Mouse (Mus musculus) CD4-positive, CD25-positive, alpha-beta regulatory T cell, adult 4 months (primary cell): Measurements from ENCODE around the gene Qpctl. TPM values are rescaled to one million over a fixed set of nuclear protein-coding genes. Genes with fewer than 3 reads are reported as not detected.

Experiments used
- polyA plus RNA-seq, 2 experiments: library from polyadenylated mRNA; unstranded; fragments of 100-300 nt; shearing (Covaris generic); gene quantifications; one replicate each; pipeline ENCODE4 v1.2.1; 2017

Qpctl gene
- polyA plus RNA-seq, 2 experiments from 2014 or later, result 9.1 to 17.8 TPM

Other genes starting within 250 kb of the Qpctl start
- 1 to 10 TPM; 7.6 to 8.9 TPM for gene Ccdc61, start 238.9 kb downstream of the Qpctl start, polyA plus RNA-seq
- gene Nova2, start 223.4 kb downstream of the Qpctl start, polyA plus RNA-seq, result not detected
- gene Nanos2, start 161.9 kb downstream of the Qpctl start, polyA plus RNA-seq, result not detected
- 1 to 10 TPM; 1.7 to 3.0 TPM for gene Mypop, start 158.0 kb downstream of the Qpctl start, polyA plus RNA-seq
- gene Irf2bp1, start 145.2 kb downstream of the Qpctl start, polyA plus RNA-seq, result 1 to 10 TPM; 2.0 to 2.4 TPM
- gene Foxa3, start 125.8 kb downstream of the Qpctl start, polyA plus RNA-seq, result not detected
- 1 to 10 TPM; 5.0 to 6.4 TPM for gene Sympk, start 124.9 kb downstream of the Qpctl start, polyA plus RNA-seq
- gene Rsph6a, start 94.6 kb downstream of the Qpctl start, polyA plus RNA-seq, result not detected
- not detected for gene Dmwd, start 73.1 kb downstream of the Qpctl start, polyA plus RNA-seq
- gene Dmpk, start 65.4 kb downstream of the Qpctl start, polyA plus RNA-seq, result under 1 TPM in 1 of 2 experiments, not detected in 1; 0.44 TPM
- gene Six5, start 54.7 kb downstream of the Qpctl start, polyA plus RNA-seq, result under 1 TPM; 0.46 to 0.83 TPM
- not detected for gene Gm4969, start 30.9 kb downstream of the Qpctl start, polyA plus RNA-seq
- gene Fbxo46, start 29.4 kb downstream of the Qpctl start, polyA plus RNA-seq, result 10 to 100 TPM; 23.1 to 29.0 TPM
- 10 to 100 TPM; 63.0 to 77.3 TPM for gene Snrpd2, start 431 bp upstream of the Qpctl start, polyA plus RNA-seq
- not detected for gene Gipr, start 16.8 kb upstream of the Qpctl start, polyA plus RNA-seq
- 10 to 100 TPM in 1 of 2 experiments, 1 to 10 TPM in 1; 10.0 to 30.1 TPM for gene Eml2, start 27.1 kb upstream of the Qpctl start, polyA plus RNA-seq
- under 1 TPM in 1 of 2 experiments, not detected in 1; 0.11 TPM for gene Gpr4, start 63.2 kb upstream of the Qpctl start, polyA plus RNA-seq
- gene Opa3, start 79.0 kb upstream of the Qpctl start, polyA plus RNA-seq, result 10 to 100 TPM; 15.2 to 24.0 TPM
- 100 to 1,000 TPM in 1 of 2 experiments, 10 to 100 TPM in 1; 52.3 to 109 TPM for gene Vasp, start 122.5 kb upstream of the Qpctl start, polyA plus RNA-seq
- 1 to 10 TPM; 1.7 to 2.1 TPM for gene Ppm1n, start 130.8 kb upstream of the Qpctl start, polyA plus RNA-seq
- gene Rtn2, start 133.3 kb upstream of the Qpctl start, polyA plus RNA-seq, result not detected
- 1 to 10 TPM in 1 of 2 experiments, under 1 TPM in 1; 0.35 to 2.7 TPM for gene Fosb, start 160.8 kb upstream of the Qpctl start, polyA plus RNA-seq
- 10 to 100 TPM; 71.2 to 78.1 TPM for gene Ercc1, start 195.5 kb upstream of the Qpctl start, polyA plus RNA-seq
- gene Cd3eap, start 210.2 kb upstream of the Qpctl start, polyA plus RNA-seq, result 10 to 100 TPM; 15.8 to 17.6 TPM
- not detected for gene Ppp1r13l, start 210.5 kb upstream of the Qpctl start, polyA plus RNA-seq
- gene Ercc2, start 232.7 kb upstream of the Qpctl start, polyA plus RNA-seq, result 10 to 100 TPM; 10.1 to 11.6 TPM